Mouse (Mus musculus): Measurements from ENCODE around the gene Asxl2.
"Not testable (repeated sequence)": the region's sequence is repeated elsewhere in the genome, so short reads cannot be mapped to it uniquely, and the experiment has no call there.

Gene Asxl2

GRCm38 (mm10) chr12:3427891-3428775, 1.5 kb downstream of the Asxl2 start:
- no peak for DNase-seq

- no peak for DNase-seq
Measured at GRCm38 (mm10) chr12:3429681-3430442, 3.2 kb downstream of the Asxl2 start.

DNA sequence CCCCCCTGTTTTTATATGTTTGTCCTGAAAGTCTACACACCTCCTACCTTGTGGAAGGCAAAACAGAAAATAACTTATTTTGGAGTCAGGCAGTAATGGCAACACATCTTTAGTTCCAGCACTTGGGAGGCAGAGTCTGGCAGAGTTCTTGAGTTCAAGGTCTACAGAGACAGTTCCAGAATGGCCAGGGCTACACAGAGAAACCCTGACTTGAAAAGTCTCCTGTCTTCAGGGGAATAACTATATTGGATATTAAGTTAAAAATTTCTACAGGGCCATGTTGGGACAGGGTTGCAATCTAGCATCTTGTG, 3.7 kb downstream of the Asxl2 start:
- DNase-seq: no peak

DNA sequence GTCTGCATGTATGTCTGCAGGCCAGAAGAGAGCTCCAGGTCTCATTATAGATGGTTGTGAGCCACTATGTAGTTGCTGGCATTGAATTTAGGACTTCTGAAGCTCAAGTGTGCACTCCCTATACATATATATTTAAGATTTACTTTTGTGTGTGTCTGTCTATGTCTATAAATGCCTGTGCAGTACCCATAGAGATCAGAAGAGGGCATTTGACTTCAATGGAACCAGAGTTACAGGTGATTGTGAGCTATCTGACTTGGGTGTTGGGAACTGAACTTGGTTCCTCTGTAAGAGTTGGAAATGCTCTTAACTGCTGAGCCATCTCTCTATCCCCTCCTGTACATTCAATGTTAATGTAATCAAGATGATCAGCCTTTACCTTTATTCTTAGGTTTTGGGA, 4.3 kb downstream of the Asxl2 start:
- DNase-seq: no peak

- no peak for DNase-seq
Measured at GRCm38 (mm10) chr12:3433736-3434135, 7.1 kb downstream of the Asxl2 start.

- no peak for DNase-seq
Measured at GRCm38 (mm10) chr12:3436446-3436845, 9.8 kb downstream of the Asxl2 start.

GRCm38 (mm10) chr12:3437815-3438214, 11.2 kb downstream of the Asxl2 start:
- no peak for DNase-seq

GRCm38 (mm10) chr12:3440916-3441315, 14.3 kb downstream of the Asxl2 start:
- no peak for DNase-seq

DNA sequence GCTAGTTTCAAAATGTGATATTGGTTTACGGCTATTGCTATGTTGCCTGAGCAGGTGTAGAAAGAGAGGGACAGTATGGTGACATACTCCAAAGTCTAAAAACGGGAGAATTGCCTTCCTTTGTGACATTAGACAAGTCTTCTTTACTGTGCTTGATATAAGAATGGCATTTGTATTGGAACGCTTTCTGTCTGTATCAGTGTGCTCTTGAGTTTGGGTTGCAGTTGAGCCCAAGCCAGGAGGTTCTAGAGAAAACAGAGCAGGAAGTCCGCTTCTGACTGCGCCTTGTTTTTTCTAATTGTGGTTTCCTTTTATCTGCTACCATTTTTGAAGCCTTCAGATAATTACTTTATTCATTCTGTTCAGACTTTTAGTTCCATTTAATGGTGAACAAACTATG, 14.7 kb downstream of the Asxl2 start:
- DNase-seq: no peak

- DNase-seq: no peak
Measured at GRCm38 (mm10) chr12:3453554-3453953, 26.9 kb downstream of the Asxl2 start.

DNA sequence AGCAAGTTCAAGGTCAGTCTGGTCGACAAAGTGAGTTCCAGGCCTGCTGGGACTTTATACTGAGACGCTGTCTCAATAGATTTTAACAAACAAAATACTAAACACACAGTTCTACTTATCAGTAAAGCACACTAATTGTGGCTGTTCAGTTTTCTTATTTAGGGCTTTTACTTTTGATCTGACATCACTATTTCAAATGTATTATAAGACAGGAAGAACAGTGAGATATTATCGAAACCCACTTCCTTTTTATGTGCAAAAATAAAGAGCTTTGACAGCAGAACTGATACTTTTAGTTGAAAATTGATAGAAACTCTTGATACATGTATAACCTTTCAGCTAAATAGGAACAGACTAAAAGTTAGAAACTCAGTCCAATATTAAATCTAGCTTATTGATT, 36.4 kb downstream of the Asxl2 start:
- DNase-seq: no peak

- DNase-seq: no peak
Measured at GRCm38 (mm10) chr12:3499662-3500061, 73.0 kb downstream of the Asxl2 start.

- no peak for DNase-seq
Measured at GRCm38 (mm10) chr12:3500071-3500470, 73.4 kb downstream of the Asxl2 start.

- no peak for DNase-seq
Measured at GRCm38 (mm10) chr12:3518665-3519297, 92.1 kb downstream of the Asxl2 start.

- DNase-seq: not testable (repeated sequence)
Measured at GRCm38 (mm10) chr12:3521806-3522205, 95.1 kb downstream of the Asxl2 start.

DNA sequence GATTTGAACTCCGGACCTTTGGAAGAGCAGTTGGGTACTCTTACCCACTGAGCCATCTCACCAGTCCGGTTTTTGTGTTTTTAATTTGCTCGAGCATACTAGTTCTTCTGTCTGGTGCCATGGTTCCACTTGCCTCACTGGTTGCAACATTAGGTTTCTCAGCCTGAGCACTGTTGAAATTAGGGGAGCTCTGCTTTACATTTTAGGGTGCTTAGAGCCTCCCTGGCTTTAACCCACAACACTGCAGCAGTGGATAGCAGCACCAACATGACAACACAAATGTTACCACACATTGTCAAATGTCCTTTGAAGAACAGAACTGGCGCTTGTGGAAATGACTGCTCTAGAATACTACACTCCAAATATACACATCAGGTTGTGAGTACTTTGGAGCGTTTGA, 98.9 kb downstream of the Asxl2 start:
- DNase-seq: no peak

DNA sequence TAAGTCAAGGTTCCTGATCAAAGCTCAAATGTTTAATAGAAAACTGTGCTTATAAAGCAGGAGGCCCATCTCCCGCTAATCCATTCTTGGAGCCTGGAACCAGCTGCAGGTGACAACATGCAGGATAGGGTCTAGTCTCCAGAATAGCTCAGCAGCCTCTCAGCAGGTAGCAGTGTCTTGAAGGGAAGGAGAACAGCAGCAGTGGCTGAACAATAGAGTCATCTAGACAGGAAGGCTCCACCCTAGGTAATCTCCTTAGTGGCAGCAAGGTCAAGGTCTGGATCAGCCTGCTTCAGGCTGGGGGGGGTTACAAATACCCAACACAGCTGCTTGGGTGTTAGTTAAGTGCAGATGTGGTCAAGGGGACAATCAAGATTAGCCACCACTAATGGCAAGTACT, 108.8 kb downstream of the Asxl2 start:
- DNase-seq: not testable (repeated sequence)

DNA sequence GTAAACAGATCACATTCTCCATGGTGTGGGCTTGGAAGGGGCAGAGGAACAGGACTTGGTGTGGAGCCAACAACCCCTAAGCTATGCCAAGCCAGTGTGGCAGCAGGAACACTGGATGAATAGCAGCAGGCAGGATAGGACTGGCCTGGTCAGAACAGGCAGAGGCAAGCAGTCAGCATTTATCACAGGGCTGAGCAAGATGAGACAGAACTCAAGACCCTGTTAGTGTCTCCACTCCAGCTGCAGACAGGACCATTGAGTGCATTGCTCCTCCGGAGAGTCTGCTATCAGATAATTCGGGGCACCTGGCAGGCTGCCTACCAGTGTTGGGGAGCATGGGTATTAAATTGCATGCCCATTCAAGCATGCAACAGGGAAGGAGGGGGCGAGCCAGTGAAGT, 111.0 kb downstream of the Asxl2 start:
- DNase-seq: no peak

DNA sequence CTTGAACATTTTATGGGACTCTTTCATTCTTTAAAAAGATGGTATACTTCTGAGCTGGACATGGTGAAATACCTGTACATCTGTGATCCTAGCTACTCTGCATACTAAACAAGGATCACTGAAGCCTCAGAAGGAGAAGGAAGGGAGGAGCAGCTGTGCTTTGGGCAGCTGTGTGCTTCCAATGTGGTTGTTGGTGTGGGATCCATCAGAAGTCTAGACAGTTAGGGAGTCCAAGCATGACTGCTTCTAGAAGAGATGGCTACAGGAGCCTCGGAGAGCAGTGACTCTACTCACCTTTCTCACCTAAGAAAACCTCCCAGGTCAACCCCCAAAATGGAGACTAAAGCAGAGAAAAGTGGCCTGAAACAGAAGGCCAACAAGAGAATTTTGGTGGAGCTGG, 111.4 kb downstream of the Asxl2 start:
- no peak for DNase-seq

DNA sequence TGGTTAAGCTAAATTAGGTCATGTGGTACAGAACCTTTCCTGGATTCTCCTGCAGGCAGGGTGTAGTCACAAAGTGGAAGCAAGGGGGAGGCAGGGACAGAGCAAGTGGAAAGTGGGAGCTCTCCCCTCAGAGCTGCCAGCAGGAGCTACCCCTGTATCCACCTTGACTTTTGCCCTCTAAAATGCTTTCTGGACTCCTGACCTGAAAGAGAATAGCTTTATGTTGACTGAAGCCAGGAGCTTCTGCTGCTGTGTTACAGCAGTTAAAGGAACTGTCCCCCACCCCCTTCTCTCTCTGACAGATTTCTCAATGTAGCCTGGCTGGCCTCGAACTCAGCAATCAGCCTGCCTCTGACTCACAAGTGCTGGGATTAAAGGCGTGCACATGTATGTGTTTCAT, 112.9 kb downstream of the Asxl2 start:
- no peak for DNase-seq

GRCm38 (mm10) chr12:3540871-3541270, 114.2 kb downstream of the Asxl2 start:
- no peak for DNase-seq

GRCm38 (mm10) chr12:3545451-3545850, 118.8 kb downstream of the Asxl2 start:
- DNase-seq: no peak

GRCm38 (mm10) chr12:3546121-3546658, 119.5 kb downstream of the Asxl2 start:
- no peak for DNase-seq

DNA sequence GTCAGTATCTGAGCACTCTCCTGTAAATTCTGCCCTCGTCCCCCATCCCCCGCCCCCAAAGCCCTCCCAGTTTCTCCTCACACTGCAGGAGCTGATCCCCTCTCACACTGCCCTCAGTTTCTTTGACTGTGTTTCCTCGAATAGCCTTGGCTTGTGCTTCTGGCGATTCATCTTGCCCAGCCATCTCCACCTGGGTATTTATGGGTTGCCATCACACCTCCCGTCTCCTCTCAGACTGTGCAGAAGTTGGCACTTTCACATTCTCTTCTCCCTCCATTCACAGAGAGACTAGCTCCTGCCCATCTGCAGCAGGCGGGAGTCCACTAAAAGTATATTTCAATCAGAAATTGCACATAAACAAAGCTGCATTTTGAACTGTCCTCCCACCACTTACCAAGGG, 120.1 kb downstream of the Asxl2 start:
- no peak for DNase-seq

Measured in lung, adult 18-20 months (tissue).